Mouse (Mus musculus) kidney, adult 11 months (tissue): ENCODE measurements around the gene Parp16.
A peak's percentile ranks its signal among the peaks of the same experiment; 100 is the strongest.
"Not testable (repeated sequence)": the region's sequence is repeated elsewhere in the genome, so short reads cannot be mapped to it uniquely, and the experiment has no call there.

Experiments
- DNase-seq: peaks from one replicate; pipeline ENCODE4 v3.0.0; 2022

Gene Parp16

GRCm38 (mm10) chr9:65247502-65248376 lies 52.6 kb downstream of the Parp16 start:
- DNase-seq, result no peak

DNA sequence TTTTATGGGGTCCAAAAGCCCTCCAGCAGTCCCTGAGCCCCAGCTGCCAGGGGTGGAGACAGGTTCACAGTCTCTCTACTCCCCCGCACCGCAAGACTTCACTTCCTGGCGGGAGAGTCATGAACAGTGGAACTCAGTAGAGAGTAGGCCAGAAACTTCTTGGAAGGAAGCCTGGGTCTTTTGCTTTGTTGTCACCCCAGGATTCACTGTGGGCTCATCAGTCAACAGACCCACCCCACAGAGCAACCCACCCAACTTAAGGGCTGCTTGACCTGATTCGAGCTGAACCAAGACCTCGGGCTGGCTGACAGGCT lies 53.2 kb downstream of the Parp16 start:
- DNase-seq, result no peak

- no peak for DNase-seq
Observed at GRCm38 (mm10) chr9:65252026-65252425, 56.9 kb downstream of the Parp16 start.

DNA sequence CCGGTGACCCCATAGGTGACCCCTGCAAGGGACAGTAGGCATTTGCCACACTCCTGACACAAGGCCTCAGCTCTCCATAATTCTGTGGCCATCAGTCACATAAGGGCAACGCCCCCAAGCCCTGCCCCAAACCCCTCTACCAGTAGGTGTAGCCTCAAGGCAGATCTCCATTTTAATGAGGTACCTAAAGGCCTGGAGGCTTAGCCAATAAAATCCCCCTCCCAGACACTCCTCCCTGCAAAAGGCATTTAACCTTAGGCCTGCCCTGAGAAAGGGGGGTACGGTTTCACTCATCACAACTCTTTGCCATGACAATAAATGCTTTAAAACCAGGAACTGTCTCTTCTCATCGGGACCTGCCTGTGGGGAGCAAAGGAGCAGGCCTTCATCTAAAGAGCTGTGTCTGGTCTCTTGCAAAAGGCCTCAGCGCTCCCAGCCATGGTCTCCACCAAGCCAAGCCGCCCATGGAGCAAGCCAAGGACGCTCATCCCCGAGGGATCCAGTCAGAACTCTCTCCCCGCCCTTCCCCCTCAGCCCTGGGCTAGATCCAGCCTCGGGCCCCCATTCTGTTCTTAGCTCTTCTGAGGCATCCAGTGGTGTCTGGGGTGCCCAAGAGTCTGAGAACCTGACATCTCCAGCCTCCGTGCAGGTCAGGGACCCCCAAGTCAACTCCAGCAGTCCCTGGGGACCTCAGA lies 60.9 kb downstream of the Parp16 start:
- no peak for DNase-seq

- no peak for DNase-seq
Observed at GRCm38 (mm10) chr9:65257218-65257910, 62.2 kb downstream of the Parp16 start.

DNA sequence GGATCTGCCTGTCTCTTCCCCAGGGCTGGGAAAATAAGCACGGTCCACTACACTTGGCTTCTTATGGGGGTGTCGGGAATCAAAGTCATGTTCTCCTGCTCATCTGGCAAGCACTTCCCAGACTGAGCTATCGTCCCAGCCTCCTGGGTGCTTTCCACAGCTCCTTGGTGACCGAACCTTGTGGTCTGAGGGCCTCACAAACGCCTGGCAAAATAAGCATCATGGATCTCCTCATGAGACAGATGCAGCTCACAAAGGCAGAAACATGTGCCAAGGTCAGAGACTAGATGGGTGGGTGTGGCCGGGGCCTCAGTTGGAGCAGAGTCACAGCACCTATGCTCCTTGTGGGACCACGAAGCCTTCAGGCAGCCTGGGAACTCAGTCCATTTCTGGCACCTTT lies 64.2 kb downstream of the Parp16 start:
- DNase-seq, result no peak

DNA sequence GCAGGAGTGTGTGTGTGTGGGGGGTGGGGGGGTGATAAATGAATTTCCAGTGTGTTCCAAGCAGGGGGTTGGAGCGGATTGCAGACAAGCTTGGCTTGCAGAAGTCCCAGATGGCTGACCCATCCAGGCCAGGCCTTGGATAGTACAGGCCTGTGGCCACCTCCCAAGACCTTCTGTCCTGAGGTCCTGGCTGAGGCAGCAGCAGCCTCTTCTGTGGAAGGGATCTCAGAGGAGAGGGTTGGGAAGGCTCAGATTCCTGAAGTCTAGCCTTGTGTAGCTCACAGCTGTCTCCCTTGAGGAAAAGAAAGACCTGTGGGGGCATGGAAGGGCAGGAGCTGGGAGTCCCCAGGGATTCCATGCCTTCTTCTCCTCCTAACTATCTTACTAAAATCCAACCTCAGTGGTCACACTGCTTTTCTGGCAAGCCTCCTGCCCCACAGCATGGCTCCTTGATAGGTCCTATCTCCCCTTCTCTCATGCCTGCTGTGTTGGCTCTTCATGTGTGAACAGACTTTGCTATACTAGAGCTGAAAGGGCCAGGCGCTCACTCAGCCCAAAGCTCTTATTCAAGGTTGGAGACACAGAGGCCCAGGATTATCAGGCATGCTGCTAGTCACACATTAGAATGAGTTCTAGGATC lies 66.6 kb downstream of the Parp16 start:
- no peak for DNase-seq

DNA sequence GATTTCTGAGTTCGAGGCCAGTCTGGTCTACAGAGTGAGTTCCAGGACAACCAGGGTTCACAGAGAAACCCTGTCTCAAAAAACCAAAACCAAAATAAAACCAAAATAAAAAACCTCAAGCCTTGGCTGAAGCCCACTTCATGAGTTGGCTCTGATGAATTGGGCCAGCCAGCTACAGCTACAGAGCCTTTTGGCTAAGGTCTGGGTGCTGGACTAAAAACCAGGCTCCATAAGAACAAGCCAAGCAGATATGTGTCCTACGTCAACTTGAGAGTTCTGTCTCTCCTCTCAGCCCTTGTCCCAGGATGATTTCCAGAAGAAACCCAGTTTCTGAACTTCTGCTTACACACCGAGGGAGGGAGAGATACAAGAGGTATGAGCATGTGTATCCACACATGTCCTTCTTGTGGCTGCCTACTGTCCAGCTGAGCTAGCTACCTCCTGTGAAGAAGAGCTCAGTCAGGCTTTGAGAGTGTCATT lies 67.5 kb downstream of the Parp16 start:
- no peak for DNase-seq

- DNase-seq, result no peak
Observed at GRCm38 (mm10) chr9:65264959-65265358, 69.8 kb downstream of the Parp16 start, which contains the start of gene Cilp. Cilp (plus strand) TSS chr9:65265180.

GRCm38 (mm10) chr9:65267742-65268515 lies 72.8 kb downstream of the Parp16 start:
- DNase-seq, result peak; percentile 40

DNA sequence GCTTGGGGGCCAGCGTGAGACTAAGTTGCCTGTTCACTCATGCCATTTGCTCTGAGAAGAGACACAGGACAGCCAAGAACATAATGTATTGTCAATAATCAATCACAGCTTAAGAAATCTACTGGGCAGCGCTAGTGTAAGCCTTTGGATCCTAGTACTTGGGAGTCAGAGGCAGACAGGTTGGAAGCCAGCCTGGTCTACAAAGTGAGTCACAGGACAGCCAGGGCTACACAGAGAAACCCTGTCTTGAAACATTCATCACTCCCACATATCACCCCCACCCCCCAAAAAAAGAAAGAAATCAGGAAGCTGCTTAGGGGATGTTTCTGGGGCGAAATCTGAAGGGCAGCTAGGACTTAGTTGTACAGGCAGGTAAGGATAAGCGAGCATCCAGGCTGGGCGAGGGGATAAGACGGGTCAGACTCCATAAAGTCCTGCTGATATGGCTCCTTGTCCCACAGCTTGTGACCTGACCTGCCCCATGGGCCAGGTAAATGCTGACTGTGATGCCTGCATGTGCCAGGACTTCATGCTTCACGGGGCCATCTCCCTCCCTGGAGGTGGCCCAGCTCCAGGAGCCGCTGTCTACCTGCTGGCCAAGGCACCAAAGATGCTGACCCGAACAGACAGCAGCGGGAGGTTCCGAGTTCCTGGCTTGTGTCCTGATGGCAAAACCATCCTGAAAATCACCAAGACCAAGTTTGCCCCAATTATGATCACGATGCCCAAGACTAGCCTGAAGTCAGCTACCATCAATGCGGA lies 78.1 kb downstream of the Parp16 start:
- DNase-seq, result peak; percentile 70

GRCm38 (mm10) chr9:65273873-65274272 lies 78.7 kb downstream of the Parp16 start:
- DNase-seq, result no peak

- not testable (repeated sequence) for DNase-seq
Observed at GRCm38 (mm10) chr9:65274851-65275250, 79.7 kb downstream of the Parp16 start.

DNA sequence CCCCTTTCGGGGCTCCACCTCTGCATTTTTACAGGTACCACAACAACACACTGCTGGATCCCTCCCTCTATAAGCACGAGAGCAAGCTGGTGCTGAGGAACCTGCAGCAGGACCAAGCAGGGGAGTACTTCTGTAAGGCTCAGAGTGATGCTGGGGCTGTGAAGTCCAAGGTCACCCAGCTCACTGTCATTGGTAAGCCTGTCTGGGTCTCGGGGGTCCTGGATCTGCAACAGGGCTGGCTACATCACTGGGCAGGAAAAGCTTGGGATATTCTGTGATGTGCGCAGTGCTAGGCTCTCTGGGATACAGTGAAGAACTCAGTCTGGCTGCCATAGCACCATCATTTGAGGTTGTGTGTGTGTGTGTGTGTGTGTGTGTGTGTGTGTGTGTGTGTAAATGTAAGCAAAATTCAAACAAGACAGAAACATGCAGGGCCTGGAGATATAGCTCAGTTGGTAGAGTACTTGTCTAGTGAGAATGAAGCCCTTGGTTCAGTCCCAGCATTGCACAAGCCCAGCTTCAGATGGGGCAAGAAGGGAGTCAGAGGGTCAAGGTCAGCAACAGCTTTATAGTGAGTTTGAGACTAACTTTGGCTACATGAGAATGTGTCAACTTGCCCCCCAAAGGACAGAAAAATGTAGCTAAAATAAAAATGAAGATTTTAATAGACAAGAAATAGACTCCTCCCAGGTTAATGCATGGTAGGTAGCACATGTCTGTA lies 80.8 kb downstream of the Parp16 start:
- DNase-seq, result no peak

GRCm38 (mm10) chr9:65281536-65282151 lies 86.5 kb downstream of the Parp16 start:
- no peak for DNase-seq

GRCm38 (mm10) chr9:65283301-65283700 lies 88.1 kb downstream of the Parp16 start:
- DNase-seq, result no peak

DNA sequence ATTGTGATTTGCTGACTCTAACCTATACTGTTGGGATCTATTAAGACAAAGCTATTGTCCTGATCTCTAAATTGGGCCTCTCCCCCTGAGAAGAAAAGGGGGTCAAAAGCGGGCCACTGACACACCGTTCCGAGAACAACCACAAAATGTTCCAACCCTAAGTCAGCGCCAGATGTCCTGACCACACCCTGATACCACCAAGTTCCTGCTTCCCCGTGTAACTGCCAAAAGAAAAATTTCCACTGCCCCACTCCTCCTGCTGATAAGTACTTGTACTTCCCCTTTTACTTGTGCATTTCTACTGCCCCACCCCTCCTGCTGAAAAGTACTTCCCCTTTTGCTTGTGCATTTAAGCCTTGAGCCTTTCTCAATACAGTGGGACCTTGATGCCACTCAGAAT lies 93.1 kb downstream of the Parp16 start:
- not testable (repeated sequence) for DNase-seq
